Mouse (Mus musculus) erythroblast, embryonic 14.5 days (primary cell): ENCODE results near the gene Gm49336.

Experiments
- GATA1 ChIP-seq: IDR thresholded peaks from 2 replicates; pipeline ENCODE4 v1.6.1; 2012; ENCODE audit warnings: low read length, inconsistent platforms, mixed read lengths
- TAL1 ChIP-seq: IDR thresholded peaks from 3 replicates; pipeline ENCODE4 v1.6.1; 2012; ENCODE audit warnings: low read length, inconsistent platforms, mixed read lengths

- TF ChIP-seq GATA1 (no peak), TAL1 (no peak)
Observed at GRCm38 (mm10) chr14:60196884-60197283, 54.4 kb downstream of the Gm49336 start, which contains the start of gene Atp8a2.
